Comparison of ENCODE assay signal across 9 mouse cellular contexts in genomic region chr8:120321724-120322123, GRCm38 (mm10).
A peak's percentile ranks its signal among the peaks of the same experiment; 100 is the strongest.
DNase-seq lines count a peak whose midpoint lies in the region; ATAC-seq and TF ChIP-seq lines count a peak whose summit lies in the region.
"Had no signal": no experiment of that assay in that cellular context is flagged by ENCODE, and none has a peak within 500 bp of the region (broad histone marks: within the 10 kb centered on the region; RNA-seq: fewer than 3 reads in every experiment).

No protein-coding gene starts in this region.

- peak; percentile 71 to 72 for DNase-seq in B cell, adult 2 months
- DNase-seq in MEL-GATA-1-ER (ENCODE audit: extremely low read depth, low read depth), result peak; percentile 71
- DNase-seq in midbrain, embryonic 14.5 days, result peak; percentile 64
- DNase-seq in yolk sac, embryonic 10.5 days (ENCODE audit: low spot score), result no peak
- no peak for DNase-seq in gastrocnemius, postnatal 10 days

- no peaks in the 10 kb centered on the region for H3K27me3 ChIP-seq in intestine, postnatal 0 days (replicated peaks; ENCODE audit: control insufficient read depth, insufficient read depth, low read length)
- no peaks in the 10 kb centered on the region for H3K27me3 ChIP-seq in intestine, embryonic 16.5 days (replicated peaks; ENCODE audit: control insufficient read depth, insufficient read depth, low read length)
- H3K27me3 ChIP-seq in midbrain, embryonic 14.5 days (ENCODE audit: control insufficient read depth, insufficient read depth, low read length), result no peaks in the 10 kb centered on the region
- H3K27me3 ChIP-seq: neural tube, embryonic 13.5 days had no signal

- no peak for ATAC-seq in intestine, postnatal 0 days
- no peak for ATAC-seq in intestine, embryonic 16.5 days
- no peak for ATAC-seq in midbrain, embryonic 14.5 days (ENCODE audit: low FRiP score, low TSS enrichment)

- TF ChIP-seq CTCF in intestine, postnatal 0 days (IDR thresholded peaks at IDR 0.05; ENCODE audit: low read depth), result peak; percentile 80

- 57% methylated on average over 6 of the region's 6 CpGs for WGBS in intestine, postnatal 0 days
- 55% methylated on average over 6 of the region's 6 CpGs for WGBS in intestine, embryonic 16.5 days
- 41% methylated on average over 6 of the region's 6 CpGs for WGBS in midbrain, embryonic 14.5 days

- H3K9me3 ChIP-seq in intestine, postnatal 0 days (ENCODE audit: control insufficient read depth), result no peaks in the 10 kb centered on the region
- H3K9me3 ChIP-seq in intestine, embryonic 16.5 days (ENCODE audit: control insufficient read depth, low read length), result no peaks in the 10 kb centered on the region
- no peaks in the 10 kb centered on the region for H3K9me3 ChIP-seq in midbrain, embryonic 14.5 days (ENCODE audit: control insufficient read depth, low read length)
- H3K9me3 ChIP-seq: heart, embryonic 10.5 days; neural tube, embryonic 13.5 days had no signal

- H3K27ac ChIP-seq in intestine, postnatal 0 days (ENCODE audit: low read depth, low read length), result no peak overlapping the region
- H3K27ac ChIP-seq in intestine, embryonic 16.5 days (ENCODE audit: low read length), result no peak overlapping the region
- H3K27ac ChIP-seq in midbrain, embryonic 14.5 days (replicated peaks; ENCODE audit: low read depth, low read length), result no peak overlapping the region

- 0 out of 2 replicates have a peak, but pooled peaks cover 3% of the 10 kb centered on the region for H3K4me1 ChIP-seq in intestine, postnatal 0 days (replicated peaks; ENCODE audit: control insufficient read depth, insufficient read depth, low read length)
- H3K4me1 ChIP-seq in intestine, embryonic 16.5 days (ENCODE audit: control insufficient read depth, insufficient read depth, low read length), result peaks cover 26% of the 10 kb centered on the region
- H3K4me1 ChIP-seq in midbrain, embryonic 14.5 days (ENCODE audit: control insufficient read depth, insufficient read depth, low read length), result peaks cover 39% of the 10 kb centered on the region

- H3K9ac ChIP-seq in intestine, postnatal 0 days (ENCODE audit: low read depth, low read length), result no peak overlapping the region
- no peak overlapping the region for H3K9ac ChIP-seq in intestine, embryonic 16.5 days (ENCODE audit: low read depth, low read length)
- no peak overlapping the region for H3K9ac ChIP-seq in midbrain, embryonic 14.5 days (replicated peaks; ENCODE audit: low read length)

- H3K4me2 ChIP-seq in intestine, postnatal 0 days (replicated peaks; ENCODE audit: low read depth), result no peak overlapping the region
- H3K4me2 ChIP-seq in intestine, embryonic 16.5 days (ENCODE audit: low read depth, low read length), result no peak overlapping the region
- H3K4me2 ChIP-seq in midbrain, embryonic 14.5 days (ENCODE audit: low read length), result no peak overlapping the region
- H3K4me2 ChIP-seq: neural tube, embryonic 13.5 days had no signal

- no peak overlapping the region for H3K4me3 ChIP-seq in intestine, postnatal 0 days (ENCODE audit: low read depth, low read length)
- no peak overlapping the region for H3K4me3 ChIP-seq in intestine, embryonic 16.5 days (ENCODE audit: low read length)
- H3K4me3 ChIP-seq in midbrain, embryonic 14.5 days (replicated peaks; ENCODE audit: low read depth, low read length), result no peak overlapping the region
- H3K4me3 ChIP-seq: heart, embryonic 10.5 days; neural tube, embryonic 13.5 days had no signal

- no peaks in the 10 kb centered on the region for H3K36me3 ChIP-seq in intestine, postnatal 0 days (ENCODE audit: control insufficient read depth, insufficient read depth)
- H3K36me3 ChIP-seq in intestine, embryonic 16.5 days (ENCODE audit: control insufficient read depth, insufficient read depth, low read length), result no peaks in the 10 kb centered on the region
- no peaks in the 10 kb centered on the region for H3K36me3 ChIP-seq in midbrain, embryonic 14.5 days (ENCODE audit: control insufficient read depth, insufficient read depth, low read length)
- H3K36me3 ChIP-seq: heart, embryonic 10.5 days; neural tube, embryonic 13.5 days had no signal

Comparison
In these comparisons a context has a peak if more than half of its experiments do, and no peak if none do; other contexts are left out.
1. DNase-seq: peak in B cell, adult 2 months (2 of 2), MEL-GATA-1-ER (single experiment) and midbrain, embryonic 14.5 days (single experiment); none in yolk sac, embryonic 10.5 days (single experiment) and gastrocnemius, postnatal 10 days (single experiment).